Mouse (Mus musculus) right cerebral cortex, postnatal 36 days (tissue): Measurements from ENCODE around the gene Anapc16.
A peak's percentile ranks its signal among the peaks of the same experiment; 100 is the strongest.

Source experiments
- DNase-seq, 2 experiments: peaks; one replicate each; pipeline ENCODE4 v3.0.0; 2022; ENCODE audit warnings: low spot score in 2 of 2, mixed read lengths in 1 of 2

The Anapc16 gene

DNA sequence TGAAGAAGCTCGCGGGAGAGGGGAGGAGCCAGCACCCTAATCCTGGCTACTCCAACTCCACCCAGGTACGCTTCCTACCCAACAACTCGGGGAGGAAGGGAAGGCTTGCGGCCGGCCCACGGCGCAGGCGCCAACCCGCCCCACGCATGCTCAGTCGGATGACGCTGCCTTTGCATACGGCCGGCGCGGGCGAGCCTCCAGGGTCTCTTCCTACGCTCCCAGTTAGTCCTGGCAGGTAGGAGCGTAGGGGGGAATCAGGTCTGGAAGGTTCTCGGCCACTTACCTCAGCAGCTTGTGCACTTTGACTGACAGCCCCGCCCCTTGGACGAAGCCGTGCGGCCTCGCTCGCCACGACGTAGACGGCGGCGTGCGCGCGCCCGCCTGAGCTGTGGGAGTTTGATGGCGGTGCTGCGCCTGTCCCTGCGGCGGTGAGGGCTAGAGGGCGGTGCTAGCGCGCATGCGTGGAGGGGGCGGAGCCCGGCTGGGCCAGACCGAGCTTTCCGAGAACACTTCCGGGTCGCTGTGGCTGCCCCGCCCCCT, at the start of gene Anapc16, which contains the start of gene Ascc1:
TSS of gene Anapc16 (minus strand) at position 463 of the 540 bp plus-strand sequence.
TSS of gene Ascc1 (plus strand) at position 133 of the 540 bp plus-strand sequence.
- peak; percentile 96 to 97 for DNase-seq

DNA sequence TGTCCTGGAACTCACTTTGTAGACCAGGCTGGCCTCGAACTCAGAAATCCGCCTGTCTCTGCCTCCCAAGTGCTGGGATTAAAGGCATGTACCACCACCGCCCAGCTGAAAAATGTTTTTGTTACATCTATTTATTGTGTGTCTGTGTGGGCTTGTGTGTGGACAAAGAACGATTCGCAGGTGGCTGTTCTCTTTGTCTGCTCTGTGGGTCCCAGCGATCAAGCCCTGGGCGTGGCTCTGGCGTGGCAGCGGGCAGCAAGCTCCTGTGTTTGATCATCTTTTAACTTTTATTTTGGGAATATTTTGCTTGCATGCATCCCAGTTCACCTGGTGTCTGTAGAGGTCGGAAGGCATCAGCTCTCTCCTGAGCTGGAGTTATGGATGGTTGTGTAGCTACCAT, 47.6 kb upstream of the Anapc16 start:
- DNase-seq: no peak

DNA sequence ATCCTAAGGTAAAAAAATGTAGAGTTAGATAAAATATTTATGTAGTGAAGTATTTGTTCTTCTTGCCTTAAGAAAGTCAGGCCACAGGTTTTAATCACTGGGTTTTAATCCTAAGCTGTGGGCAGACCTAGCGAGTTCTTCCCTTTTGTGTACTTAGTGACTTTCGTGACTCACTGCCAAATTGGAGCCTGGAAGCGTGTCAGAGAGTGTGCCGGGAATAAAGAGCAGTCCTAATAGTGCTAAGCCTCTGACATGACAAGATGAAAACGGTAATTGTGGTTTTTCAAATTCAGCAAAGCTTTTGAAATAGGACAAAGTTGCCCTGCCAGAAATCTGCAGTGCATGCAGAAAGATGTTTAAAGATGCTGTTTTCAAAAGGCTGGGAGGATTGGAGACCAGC, 43.8 kb upstream of the Anapc16 start:
- DNase-seq: peak in 1 of 2 experiments; percentile 28

DNA sequence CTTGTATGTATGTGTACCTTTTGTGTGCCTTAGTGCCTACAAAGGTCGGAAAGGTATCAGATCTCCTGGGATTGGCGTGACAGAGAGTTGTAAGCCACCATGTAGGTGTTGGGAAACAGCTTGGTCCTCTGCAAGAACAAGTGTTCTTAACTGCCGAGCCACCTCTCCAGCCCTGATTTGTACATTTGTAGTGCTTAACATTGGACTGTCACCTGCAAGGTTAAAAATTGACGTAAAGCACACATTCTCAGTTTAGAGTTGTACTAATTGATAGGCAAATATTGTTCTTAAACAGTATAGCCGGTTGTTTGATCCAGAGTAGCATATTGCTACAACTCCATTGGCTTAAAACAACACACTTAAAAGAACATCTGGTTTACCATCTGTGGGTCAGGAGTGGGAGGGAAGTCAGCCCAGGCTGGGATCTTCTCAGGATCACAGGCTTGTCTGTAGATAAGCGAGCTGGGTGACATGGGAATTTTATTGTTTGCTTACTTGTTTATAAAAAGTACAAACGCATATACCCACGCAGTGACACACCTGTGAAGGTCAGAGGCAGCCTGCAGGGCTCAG, 39.5 kb upstream of the Anapc16 start:
- DNase-seq: no peak

DNA sequence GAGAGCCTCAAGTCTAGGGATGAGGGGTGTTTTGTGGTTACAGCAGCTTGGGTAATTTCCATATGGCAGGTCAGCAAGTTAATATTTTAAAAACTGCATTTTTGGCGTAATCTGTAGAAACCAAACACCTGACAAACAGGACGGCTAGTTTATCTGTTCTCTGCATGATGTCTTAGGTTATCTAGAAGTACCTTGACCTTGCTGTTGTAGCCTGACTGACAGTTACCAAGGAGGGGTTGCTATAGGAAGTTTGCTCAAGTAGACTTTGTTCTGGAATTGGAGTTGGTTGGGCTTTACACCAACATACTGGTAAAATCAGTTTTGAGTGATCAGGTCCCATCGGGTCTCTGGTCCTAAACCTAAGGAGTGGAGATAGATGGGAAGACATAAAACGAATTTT, 32.8 kb upstream of the Anapc16 start:
- no peak for DNase-seq

DNA sequence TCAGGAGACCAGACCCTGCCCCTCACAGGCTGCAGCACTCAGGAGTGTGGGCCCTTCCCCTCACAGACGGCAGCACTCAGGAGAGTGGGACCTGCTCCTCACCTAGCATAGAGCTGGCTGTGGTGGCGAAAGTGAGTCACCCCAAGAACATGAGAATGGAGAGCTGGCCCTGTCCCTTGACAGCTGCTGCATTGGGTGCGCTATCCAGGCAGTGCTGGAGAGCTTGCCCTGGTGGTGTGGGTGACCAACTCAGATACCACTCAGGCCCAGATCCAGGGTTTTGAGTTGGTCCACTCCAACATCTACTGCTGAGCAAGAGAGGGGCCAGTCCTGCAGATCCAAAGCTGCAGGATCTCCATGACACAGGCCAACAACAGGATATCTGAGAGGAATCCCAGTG, 31.7 kb upstream of the Anapc16 start:
- no peak for DNase-seq

DNA sequence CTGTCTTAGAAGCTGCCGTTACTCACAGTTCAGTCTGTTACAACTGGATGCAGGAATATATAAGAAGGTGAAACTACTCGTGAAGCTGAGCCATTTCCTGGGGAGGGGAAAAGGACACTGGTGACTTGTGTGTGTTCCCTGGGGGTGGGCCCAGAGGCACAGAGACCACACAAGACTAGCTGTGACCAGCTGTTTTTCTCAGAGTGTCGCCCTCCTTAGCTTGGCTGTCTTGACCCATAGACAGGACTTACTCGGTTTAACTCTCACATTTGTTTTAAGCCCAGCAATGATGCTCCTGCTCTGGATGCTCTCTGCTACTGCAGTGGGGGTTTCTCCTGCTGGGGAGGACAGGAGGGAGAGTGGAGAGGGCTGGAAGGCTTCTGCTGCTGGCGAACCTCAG, 30.1 kb upstream of the Anapc16 start:
- no peak for DNase-seq

DNA sequence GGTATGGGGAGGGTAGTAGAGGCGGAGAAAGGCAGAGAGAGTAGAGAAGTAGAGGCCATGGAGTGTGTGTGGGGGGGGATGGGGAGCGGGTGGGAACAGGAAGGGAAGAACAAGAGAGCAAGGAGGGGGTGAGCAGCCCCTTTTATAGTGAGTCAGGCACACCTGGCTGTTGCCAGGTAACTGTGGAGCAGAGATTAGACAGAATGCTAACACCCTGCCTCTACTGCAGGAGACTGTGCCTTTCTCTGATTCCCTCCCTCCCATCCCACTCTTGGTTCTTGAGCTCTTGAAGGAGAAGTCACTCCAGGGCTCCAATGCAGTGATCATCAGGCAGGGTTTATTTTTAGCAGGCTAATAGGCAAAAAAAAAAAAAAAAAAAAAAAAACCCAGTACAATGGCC, 29.7 kb upstream of the Anapc16 start:
- DNase-seq: no peak

DNA sequence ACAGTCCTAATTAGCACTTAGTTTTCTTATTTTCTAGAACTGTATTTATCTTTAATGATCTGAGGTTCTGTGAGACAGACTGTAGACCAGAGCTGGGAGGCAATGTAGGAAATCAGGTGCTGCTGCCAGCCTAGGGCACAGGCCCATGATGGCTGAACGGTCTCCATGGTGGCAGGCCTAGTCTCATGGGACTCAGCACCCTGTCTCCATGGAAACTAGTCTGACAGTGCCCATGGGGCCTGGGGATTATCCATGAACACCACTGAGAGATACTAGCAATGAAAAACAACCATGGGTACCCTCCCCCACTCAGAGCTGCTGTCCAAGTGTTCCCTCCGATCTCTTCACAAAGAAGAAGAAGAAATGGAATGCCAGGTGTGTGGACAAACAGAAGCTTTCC, 29.1 kb upstream of the Anapc16 start:
- DNase-seq: no peak

DNA sequence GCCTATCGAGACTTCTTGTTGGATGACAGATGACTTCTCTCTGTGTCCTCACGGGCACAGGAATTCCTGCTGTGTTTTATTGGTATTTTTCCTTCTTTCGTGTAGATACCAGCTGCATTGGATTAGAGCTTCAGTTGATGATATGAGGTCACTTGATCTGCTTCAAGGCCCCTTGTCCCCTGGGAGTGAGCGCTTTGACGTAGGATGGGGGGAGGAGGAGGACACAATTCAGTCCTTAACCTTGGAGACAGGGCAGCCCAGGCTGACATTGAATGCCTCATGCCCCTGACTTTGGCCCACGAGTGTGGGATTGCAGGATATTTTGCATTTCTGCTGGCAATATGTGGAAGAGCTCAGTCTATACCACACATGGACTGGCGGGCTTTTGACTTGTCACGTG, 28.6 kb upstream of the Anapc16 start:
- no peak for DNase-seq

DNA sequence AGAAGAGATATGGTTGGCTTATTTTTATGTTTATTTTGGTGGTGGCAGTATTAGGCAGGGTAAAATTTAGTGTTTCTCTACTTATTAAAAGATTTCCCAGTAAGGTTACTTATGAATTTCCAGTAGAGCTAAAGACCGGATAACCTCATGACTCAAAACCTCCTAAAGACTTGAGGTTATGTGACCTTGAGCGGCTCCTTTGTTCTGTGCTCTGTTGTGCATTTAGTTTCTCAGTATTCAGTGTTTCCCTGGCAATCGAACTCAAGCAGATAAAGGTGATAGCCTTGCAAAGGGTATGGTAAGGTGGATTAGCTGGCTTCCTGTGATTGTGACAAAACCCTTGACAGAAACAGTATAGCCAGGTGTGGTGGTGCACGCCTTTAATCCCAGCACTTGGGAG, 26.5 kb upstream of the Anapc16 start:
- DNase-seq: no peak

DNA sequence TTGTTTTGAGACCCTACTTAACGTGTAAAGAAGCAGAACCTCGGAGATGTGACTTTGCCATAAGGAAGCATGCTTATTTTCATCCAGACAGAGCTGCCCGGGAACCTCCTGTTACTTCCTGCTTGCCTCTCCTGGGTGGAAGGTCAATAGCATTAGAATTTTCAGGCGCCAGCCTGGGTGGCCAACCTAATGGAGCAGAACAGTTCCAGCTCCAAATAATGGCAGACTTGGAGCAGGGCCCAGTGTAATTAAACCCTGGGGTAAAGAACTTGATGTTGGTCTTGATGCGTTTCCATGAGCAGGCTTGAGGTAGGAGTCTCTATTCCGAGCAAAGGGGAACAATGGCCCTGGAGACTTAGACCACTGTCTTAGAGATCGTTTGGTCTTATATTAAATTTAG, 26.0 kb upstream of the Anapc16 start:
- DNase-seq: no peak

DNA sequence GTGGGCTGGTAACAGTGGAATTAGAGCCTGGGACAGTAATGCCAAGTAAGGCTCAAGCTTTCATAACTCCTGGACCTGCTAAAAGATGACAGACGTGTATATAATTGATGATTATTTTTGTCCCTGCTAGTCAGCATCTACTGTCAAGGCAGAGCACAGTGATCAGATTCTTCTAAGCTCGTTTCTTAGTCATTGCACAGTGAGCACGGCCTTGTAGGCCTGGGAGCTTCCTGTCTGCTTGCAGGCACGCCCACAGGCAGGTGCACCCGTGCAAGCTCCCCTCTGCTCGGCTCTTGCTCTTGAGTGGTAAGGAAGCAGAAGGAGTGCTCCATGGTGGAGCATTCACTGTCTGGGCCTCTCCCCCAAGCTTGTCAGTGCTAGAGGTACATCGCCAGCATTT, 25.2 kb upstream of the Anapc16 start:
- peak in 1 of 2 experiments; percentile 12 for DNase-seq

DNA sequence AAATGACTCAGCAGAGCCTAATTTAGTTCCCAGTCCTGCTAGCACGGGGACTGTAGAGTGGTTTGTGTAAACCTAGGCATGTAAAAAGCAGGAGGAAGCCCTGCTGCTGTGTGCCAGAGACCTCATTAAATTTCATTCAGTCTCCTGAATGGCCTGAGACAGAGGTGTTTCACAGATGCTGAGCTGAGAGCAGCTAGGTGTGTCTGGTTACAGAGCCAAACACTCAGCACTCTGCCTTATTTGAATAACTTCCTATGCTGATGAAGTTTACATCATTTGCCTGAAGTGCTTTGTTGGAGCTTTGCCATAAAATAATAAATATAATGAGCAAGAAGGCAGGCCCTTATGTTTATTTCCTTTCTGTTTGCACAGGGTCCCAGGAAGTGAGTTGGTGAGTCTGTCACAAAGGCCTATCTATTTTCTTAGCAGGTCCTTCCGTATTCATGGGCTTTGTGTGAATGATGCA, 24.7 kb upstream of the Anapc16 start:
- no peak for DNase-seq

DNA sequence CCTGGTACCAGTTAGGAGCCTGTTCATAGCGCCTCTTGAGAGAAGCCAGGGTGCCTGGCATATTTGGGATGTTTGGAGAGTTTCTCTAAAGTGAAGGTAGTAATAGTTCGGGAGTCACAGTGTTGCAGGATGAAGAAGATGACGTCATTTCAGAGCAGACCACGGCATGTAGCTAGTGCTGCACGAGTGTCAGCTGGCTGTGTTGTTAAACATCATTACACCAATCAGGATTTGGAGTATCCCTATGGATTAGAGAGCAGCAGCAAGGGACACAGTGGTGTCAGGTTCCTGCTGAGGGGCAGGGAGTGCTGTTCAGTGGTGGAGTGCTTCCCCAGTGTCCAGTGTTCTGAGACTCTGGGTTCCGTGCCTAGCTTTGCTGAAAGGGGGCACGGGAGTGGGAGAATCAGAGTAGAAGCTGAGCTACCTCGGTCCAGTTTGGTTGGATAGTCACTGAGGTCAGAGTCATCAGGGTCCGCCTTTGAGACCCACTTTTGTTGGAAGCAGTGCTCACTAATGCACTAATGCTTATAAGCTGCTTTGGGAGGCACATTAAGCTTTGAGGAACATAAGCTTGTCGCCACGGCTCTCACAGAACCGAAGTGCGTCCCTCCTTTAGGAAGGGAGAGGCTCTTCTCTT, 23.9 kb upstream of the Anapc16 start:
- no peak for DNase-seq

DNA sequence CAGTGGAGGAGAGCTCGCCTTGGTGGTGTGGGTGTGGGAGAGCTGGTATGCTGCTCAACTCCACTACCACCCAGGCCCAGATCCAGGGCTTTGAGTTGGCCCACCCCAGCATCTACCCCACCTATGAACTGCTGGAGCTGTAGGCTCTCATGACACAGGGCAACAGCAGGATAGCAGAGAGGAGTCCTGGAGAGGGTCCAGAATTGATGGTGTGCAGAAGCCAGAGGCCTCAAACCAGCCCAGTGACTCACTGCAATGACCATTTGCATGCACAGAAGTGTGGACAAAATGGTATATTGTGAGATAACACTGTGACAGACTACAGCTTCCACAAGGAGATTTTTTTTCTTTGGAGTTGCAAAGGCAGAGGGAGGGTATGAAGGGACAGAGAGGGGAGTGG, 20.8 kb upstream of the Anapc16 start:
- no peak for DNase-seq

DNA sequence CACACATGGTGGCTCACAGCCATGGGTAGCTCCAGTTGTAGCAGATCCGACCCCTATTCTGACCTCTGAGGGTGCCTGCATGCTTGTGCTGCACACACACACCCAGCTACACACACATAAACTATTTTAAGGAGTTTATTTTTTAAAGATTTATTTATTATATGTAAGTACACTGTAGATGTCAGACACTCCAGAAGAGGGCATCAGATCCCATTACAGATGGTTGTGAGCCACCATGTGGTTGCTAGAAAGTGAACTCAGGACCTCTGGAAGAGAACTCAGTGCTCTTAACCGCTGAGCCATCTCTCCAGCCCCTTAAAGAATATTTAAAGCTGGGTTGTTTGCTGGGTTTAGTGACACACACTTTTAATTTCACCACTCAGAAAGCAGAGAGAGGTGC, 16.4 kb upstream of the Anapc16 start:
- no peak for DNase-seq

DNA sequence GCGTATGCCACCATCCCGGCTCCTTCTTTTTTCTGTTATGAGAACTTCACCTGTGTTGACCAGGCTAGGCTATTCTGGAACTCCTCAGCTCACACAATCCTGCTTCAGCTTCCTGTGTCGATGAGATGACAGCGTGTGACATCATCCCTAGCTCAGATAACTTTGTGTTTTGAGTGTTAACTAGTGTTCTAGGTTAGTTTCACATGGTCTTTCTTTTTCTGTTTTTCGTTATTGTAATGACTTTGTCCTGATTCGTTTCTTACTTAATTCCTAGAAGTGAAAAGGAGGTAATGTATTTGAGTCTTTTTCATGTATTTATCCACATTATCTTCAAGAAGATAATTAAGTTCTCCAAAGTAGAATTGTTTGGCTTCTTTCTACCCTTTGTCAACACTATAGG, 13.3 kb upstream of the Anapc16 start:
- DNase-seq: no peak

DNA sequence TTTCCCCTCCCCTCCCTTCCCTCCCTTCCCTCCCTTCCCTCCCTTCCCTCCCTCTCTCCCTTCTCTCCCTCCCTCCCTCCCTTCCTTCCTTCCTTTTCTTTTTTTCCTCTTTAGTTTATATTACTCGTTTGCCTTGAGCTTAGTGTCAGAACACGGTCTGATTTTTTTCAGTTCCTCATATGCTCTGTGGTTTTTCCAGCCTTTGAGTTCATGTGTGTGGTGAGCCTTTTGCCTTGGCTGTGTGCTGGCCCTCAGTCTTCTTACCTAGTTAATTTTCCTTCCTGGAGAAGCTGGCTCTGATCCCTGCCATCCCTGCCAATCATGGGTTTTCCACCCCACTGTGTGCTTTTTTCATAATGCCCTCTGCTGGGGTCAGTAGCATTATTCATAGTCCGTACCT, 6.2 kb upstream of the Anapc16 start:
- DNase-seq: no peak

DNA sequence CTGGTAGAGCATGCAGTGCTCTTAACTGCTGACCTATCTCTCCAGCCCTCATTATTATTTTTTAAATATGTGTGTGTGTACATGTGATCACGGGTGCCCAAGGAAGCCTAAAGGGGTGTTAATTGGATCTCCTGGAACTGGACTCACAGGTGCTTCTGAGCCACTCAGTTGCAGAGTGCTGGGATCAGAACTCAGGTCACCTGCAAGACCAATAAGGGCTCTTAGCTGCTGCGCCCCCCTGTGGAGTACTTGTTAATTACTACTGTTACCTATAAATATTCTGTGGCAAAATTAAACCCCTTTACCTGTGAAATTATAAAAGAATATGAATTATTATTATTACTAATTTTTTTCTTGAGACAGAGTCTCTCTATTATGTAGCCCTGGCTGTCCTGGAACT, 2.3 kb upstream of the Anapc16 start:
- no peak for DNase-seq

DNA sequence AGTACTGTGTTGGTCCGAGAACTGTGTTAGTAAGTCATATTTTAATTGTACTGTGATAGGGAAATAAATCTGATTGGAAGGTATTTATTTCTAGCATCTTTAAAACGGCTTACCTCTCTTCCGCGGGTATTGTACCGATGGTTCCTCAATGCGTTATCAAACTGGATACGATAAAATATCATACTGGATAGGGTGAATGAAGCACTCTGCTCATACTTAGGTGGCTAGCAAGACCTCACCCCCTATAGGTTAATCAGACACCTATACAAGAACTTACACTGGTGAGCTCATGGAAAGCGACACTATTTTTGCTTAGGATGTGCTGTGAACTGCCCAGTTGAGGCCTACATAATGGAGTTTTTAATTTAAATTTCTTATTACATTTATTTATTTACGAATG, 912 bp upstream of the Anapc16 start:
- no peak for DNase-seq

DNA sequence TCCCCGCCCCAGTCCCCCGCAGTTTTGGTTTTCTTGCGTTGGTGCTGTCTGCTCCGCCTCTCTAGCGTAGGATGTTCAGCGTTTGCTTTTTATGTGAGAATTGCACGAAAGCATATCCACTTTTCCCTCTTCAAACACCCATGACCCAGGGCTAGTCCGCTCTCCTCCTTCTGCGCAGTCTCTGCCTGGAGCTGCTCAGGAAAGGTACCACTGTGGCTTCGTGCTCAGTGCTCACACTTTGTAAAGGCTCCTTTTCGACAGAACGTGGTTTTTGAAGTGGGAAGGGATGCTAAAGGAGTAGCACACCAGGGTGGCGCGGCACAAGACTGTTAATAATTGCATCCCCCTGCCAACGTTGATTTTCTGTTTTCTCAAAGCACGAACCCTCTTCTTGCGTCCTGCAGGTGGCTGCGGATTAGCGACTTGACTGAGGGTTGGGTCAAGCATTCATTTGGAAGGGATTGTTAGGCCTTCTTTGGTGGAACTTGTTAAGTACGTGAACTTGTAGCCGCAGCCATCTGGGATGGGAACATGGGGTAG, 348 bp upstream of the Anapc16 start:
- DNase-seq: no peak

DNA sequence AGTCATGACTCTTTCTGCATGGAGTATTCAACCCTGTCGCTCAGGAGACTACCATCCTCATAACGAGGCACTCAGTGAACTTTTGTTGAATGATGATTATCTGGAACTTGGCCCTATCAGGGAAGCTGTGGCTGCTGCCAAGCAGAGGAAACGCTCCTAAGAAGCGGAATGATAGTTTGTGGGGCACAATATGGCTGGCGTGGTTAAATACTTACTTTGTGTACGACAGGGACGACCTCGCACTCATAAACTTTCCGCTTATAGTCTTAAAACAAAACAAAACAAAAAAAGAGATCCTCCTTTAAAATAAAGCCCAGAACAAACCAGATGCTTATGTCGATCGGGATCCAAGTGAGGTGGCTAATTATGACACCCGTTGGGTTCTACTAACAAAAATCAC, 732 bp downstream of the Anapc16 start:
- no peak for DNase-seq
